Mouse (Mus musculus) forebrain, embryonic 16.5 days (tissue): ENCODE results near the gene Zbtb7a. TPM values are rescaled to one million over a fixed set of nuclear protein-coding genes. Genes with fewer than 3 reads are reported as not detected.
"Not testable (repeated sequence)": the region's sequence is repeated elsewhere in the genome, so short reads cannot be mapped to it uniquely, and the experiment has no call there.

Experiments
- ATAC-seq: fragments of 200-750 bp; cut with Nextera tagmentation; 2 replicates; pipeline ENCODE4 v1.8.0; 2017; ENCODE audit warnings: mild to moderate bottlenecking, moderate library complexity
- H3K27ac ChIP-seq: fragments of 300-500 bp; sonication (generic); 2 replicates; pipeline ENCODE4 v1.5.1; 2014; ENCODE audit warnings: low read length, control low read depth
- H3K27me3 ChIP-seq: fragments of 300-500 bp; sonication (generic); replicated peaks from 2 replicates; pipeline ENCODE4 v1.6.1; 2014; ENCODE audit warnings: low read length; ENCODE audit not compliant: control insufficient read depth, insufficient read depth
- H3K36me3 ChIP-seq: fragments of 300-500 bp; sonication (generic); 2 replicates; pipeline ENCODE4 v1.6.1; 2014; ENCODE audit not compliant: control insufficient read depth, insufficient read depth
- H3K4me1 ChIP-seq: fragments of 300-500 bp; sonication (generic); replicated peaks from 2 replicates; pipeline ENCODE4 v1.6.1; 2014; ENCODE audit warnings: low read length; ENCODE audit not compliant: control insufficient read depth, insufficient read depth
- H3K4me2 ChIP-seq: fragments of 300-500 bp; sonication (generic); 2 replicates; pipeline ENCODE4 v1.6.1; 2014; ENCODE audit warnings: mild to moderate bottlenecking, low read length, control low read depth
- H3K4me3 ChIP-seq: fragments of 300-500 bp; sonication (generic); replicated peaks from 2 replicates; pipeline ENCODE4 v1.5.1; 2014; ENCODE audit warnings: mild to moderate bottlenecking, low read length, control low read depth
- H3K9ac ChIP-seq: fragments of 300-500 bp; sonication (generic); replicated peaks from 2 replicates; pipeline ENCODE4 v1.6.1; 2014; ENCODE audit warnings: low read depth, low read length, control low read depth
- H3K9me3 ChIP-seq: fragments of 300-500 bp; sonication (generic); 2 replicates; pipeline ENCODE4 v1.6.1; 2016; ENCODE audit warnings: low read length; ENCODE audit not compliant: control insufficient read depth
- WGBS: fragments of 180-500 bp; shearing (Covaris S2); extraction: QIAGEN DNeasy Blood & Tissue Kit; methylation state at CpG from one replicate; pipeline ENCODE4 v1.1.7; 2014; 5-methylcytosine and 5-hydroxymethylcytosine counted together
- polyA plus RNA-seq: library from polyadenylated mRNA; unstranded; fragments of >200 nt; fragmentation: Nextera tagmentation; extraction: Ambion mirVana; gene quantifications from 2 replicates; pipeline ENCODE4 v1.2.1, GENCODE M21; 2015

The Zbtb7a gene
- polyA plus RNA-seq, 1 experiment from 2014 or later = 11.8 TPM

DNA sequence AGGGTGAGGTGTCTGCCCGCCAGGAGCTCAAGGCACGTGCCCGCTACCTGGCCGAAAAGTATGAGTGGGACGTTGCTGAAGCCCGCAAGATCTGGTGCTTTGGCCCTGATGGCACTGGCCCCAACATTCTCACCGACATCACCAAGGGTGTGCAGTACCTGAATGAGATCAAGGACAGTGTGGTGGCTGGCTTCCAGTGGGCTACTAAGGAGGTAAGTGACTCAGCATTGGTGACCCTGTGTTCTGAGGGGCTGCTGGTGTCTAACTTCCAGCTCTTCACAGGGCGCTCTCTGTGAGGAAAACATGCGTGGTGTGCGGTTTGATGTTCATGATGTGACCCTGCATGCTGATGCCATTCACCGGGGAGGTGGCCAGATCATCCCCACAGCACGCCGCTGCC, 45.9 kb downstream of the Zbtb7a start:
- Histone ChIP-seq H3K27me3 (no peaks in the 10 kb centered on the region), H3K9me3 (no peaks in the 10 kb centered on the region), H3K9ac (no peak overlapping the region), H3K4me2 (no peak overlapping the region), H3K4me1 (peaks cover 25% of the 10 kb centered on the region), H3K27ac (no peak overlapping the region), H3K4me3 (no peak overlapping the region), H3K36me3 (peaks cover 34% of the 10 kb centered on the region)
- WGBS = 90% methylated on average over 13 of the region's 13 CpGs
- ATAC-seq = no peak

DNA sequence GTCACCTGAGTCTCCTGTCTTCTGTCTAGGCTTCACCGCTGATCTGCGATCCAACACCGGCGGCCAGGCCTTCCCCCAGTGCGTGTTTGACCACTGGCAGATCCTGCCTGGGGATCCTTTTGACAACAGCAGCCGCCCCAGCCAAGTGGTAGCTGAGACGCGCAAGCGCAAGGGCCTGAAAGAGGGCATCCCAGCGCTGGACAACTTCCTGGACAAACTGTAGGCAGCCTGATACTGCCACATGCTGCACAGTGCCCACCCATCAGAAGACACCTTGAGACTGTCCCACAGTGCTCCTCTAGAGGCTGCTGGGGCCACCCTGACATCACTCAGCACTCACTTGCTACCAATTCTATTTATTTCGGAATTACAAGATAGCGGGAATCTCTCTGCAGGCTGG, 46.8 kb downstream of the Zbtb7a start:
- 77% methylated on average over 12 of the region's 12 CpGs for WGBS
- not testable (repeated sequence) for H3K9me3 ChIP-seq, ATAC-seq, H3K27me3 ChIP-seq, H3K4me2 ChIP-seq, H3K4me3 ChIP-seq, H3K27ac ChIP-seq, H3K9ac ChIP-seq
- peaks cover 25% of the 10 kb centered on the region for H3K4me1 ChIP-seq
- peaks cover 34% of the 10 kb centered on the region for H3K36me3 ChIP-seq

DNA sequence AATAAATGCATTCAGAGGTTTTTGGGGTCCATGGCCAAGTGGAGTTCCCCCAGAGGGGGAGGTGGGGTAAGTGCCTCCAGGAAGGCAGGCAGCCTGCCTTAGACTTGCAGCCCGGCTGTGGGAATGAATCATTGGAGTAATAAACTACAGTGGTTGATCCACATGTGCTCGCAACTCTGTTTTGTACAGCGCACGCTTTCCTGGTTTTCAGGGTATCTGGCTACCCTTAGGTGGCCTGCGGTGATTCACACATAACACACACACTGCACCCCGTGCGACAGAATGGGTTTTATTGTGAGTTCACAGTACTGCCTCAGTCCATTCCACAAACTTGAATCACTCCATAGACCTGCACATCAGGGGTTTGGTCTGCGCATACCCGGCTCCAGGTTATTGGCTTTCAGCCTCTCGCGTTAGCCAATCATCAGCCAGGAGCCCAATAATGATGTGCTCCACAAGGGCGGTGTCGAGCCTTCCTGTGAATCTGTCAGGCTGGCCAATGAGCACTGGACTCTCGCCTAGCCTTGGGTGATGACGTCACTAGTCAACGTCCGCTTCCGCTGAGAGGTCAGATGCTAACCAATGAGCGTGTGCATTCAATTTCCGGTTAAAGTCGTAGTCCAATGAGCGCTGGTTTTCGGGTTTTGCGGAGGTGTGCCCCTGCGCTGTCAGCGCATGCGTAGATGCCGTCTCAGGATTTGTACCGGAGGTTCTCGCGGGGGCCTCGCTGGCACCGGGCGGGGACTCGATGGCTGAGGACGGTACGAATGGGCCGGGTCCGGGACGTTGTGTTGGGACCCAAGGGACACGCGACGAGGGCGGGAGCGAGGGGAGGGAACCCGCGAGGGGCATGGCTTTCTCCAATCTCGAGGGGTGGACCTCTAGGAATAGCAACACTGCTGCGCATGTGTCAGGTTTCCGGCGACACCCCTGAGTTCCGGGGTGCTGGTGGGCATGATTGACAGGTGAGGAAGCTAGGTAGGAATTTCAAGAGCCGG, 47.6 kb downstream of the Zbtb7a start, which contains the start of gene Dapk3:
Gene Dapk3, plus strand, starts transcription at position 670 of the 998 bp plus-strand sequence.
- WGBS = 3% methylated on average over 53 of the region's 53 CpGs
- peak within 1 kb of the TSS; percentile 51 for H3K9ac ChIP-seq
- peaks cover 34% of the 10 kb centered on the region for H3K36me3 ChIP-seq
- H3K27me3 ChIP-seq = no peaks in the 10 kb centered on the region
- H3K4me3 ChIP-seq = peak within 1 kb of the TSS; percentile 47
- peak within 1 kb of the TSS; percentile 59 for H3K4me2 ChIP-seq
- peaks cover 21% of the 10 kb centered on the region for H3K4me1 ChIP-seq
- peak within 1 kb of the TSS; percentile 74 for H3K27ac ChIP-seq
- H3K9me3 ChIP-seq = no peaks in the 10 kb centered on the region
- peak; percentile 91 for ATAC-seq

DNA sequence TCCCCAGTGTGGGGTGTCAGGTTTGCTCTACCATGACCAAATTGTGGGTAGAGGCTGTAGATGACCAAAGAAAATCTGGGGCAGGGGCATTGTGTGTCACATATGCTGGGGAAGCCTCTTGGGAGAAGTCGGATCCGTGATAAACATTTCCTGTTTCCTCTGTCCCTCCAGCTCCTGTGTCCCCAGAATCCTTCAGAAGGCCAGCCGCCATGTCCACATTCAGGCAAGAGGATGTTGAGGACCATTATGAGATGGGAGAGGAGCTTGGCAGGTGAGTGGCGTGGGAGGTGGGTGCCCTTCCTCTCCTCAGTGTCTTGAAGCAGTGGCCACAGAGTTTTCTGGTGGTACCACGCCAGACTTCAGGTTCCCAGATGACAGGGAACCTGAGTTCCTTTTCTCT, 48.8 kb downstream of the Zbtb7a start, which contains the start of gene 4930442H23Rik:
Gene 4930442H23Rik, minus strand, starts transcription at position 45 of the 400 bp plus-strand sequence.
- no peak for ATAC-seq
- 91% methylated on average over 5 of the region's 5 CpGs for WGBS
- peak within 1 kb of the TSS; percentile 47 for H3K4me3 ChIP-seq
- H3K27ac ChIP-seq = peak within 1 kb of the TSS; percentile 74
- peak within 1 kb of the TSS; percentile 59 for H3K4me2 ChIP-seq
- peaks cover 26% of the 10 kb centered on the region for H3K36me3 ChIP-seq
- H3K4me1 ChIP-seq = peaks cover 13% of the 10 kb centered on the region
- peak within 1 kb of the TSS; percentile 51 for H3K9ac ChIP-seq
- no peaks in the 10 kb centered on the region for H3K27me3 ChIP-seq
- no peaks in the 10 kb centered on the region for H3K9me3 ChIP-seq

DNA sequence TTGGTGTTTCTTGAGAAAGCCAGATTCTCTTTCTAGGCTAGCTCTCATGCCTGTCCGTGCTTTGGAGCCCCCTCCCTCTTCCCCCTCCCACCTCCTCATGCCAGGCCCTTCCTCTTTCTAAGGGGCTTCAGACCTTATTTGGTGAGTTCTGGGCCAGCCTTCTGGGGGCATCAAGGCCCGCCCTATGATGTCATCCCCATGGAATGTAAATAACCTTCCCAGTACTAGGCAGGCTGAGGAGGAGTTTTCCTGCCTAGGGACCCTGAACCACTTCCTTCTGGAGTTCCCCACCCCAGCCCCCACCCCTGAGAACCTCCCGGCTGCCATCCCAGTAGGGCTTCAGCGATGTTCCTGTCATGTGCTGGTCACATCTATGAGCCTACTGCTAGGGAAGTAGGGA, 49.7 kb downstream of the Zbtb7a start:
- no peak overlapping the region for H3K27ac ChIP-seq
- peaks cover 18% of the 10 kb centered on the region for H3K36me3 ChIP-seq
- H3K9ac ChIP-seq = no peak overlapping the region
- ATAC-seq = no peak
- WGBS = 54% methylated on average over 4 of the region's 4 CpGs
- H3K4me2 ChIP-seq = no peak overlapping the region
- H3K9me3 ChIP-seq = no peaks in the 10 kb centered on the region
- H3K4me3 ChIP-seq = no peak overlapping the region
- H3K4me1 ChIP-seq = peaks cover 13% of the 10 kb centered on the region
- no peaks in the 10 kb centered on the region for H3K27me3 ChIP-seq

DNA sequence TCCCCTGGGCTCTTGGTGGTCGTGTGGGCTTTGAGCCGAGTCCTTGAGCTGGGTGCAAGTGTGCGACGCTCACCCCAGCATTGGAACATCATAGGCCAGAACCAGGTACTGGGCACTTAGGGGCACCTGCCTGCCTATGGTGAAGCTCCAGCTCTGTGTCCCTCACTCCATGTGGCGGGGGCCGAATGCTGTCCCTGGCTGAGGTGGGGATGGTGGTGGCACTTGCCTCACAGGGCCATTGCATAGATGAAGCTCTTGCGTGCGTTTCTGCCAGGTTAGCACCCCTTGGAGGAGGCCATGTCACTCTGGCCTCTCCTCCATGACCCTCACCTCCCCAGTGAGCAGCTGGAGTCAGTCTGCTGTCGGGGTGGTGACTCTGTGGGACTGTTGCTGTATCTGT, 52.1 kb downstream of the Zbtb7a start:
- Histone ChIP-seq H3K27me3 (no peaks in the 10 kb centered on the region), H3K9ac (no peak overlapping the region), H3K36me3 (peaks cover 5% of the 10 kb centered on the region; the same call in 1 of the 2 replicates), H3K4me1 (peaks cover 18% of the 10 kb centered on the region), H3K27ac (no peak overlapping the region), H3K9me3 (no peaks in the 10 kb centered on the region), H3K4me3 (no peak overlapping the region), H3K4me2 (no peak overlapping the region)
- 92% methylated on average over 7 of the region's 9 CpGs for WGBS
- ATAC-seq = no peak

DNA sequence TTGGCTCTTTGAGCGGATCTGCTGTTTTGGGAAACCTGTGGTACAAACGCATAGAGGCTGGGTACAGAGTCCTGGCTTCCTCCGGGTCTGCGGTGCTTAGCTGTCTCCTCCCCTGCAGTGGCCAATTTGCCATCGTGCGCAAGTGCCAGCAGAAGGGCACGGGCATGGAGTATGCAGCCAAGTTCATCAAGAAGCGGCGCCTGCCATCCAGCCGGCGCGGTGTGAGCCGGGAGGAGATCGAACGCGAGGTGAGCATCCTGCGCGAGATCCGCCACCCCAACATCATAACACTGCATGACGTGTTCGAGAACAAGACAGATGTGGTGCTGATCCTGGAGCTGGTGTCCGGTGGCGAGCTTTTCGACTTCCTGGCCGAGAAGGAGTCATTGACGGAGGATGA, 54.8 kb downstream of the Zbtb7a start:
- H3K36me3 ChIP-seq = peaks cover 5% of the 10 kb centered on the region; the same call in 1 of the 2 replicates
- H3K4me1 ChIP-seq = peaks cover 12% of the 10 kb centered on the region
- H3K27me3 ChIP-seq = peaks cover 11% of the 10 kb centered on the region
- H3K4me2 ChIP-seq = no peak overlapping the region
- no peak overlapping the region for H3K4me3 ChIP-seq
- ATAC-seq = no peak
- no peak overlapping the region for H3K27ac ChIP-seq
- H3K9me3 ChIP-seq = no peaks in the 10 kb centered on the region
- 82% methylated on average over 26 of the region's 26 CpGs for WGBS
- H3K9ac ChIP-seq = no peak overlapping the region

DNA sequence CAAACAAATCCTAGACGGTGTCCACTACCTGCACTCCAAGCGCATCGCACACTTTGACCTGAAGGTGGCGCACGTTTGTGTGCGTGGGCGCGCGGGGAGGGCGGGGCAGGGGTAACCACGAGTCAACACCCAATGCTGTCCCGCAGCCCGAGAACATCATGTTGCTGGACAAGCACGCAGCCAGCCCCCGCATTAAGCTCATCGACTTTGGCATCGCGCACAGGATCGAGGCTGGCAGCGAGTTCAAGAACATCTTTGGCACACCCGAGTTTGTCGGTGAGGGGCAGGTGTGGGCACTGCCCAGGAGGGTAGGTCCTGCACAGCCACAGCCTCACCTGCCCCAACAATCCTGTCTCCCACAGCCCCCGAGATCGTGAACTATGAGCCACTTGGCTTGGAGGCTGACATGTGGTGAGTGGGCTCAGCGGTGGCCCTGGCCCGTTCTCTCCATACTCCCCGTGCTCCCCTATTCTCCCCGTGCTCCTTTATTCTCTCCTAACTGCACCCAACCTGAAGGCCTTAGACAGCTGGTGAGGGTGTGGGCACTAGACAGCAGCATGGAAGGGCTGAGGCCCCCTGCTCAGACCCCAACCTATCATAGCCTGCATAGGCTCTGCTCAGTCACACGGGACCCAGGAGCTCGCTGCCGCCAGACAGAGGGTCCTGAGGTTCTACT, 55.4 kb downstream of the Zbtb7a start:
- H3K36me3 ChIP-seq = peaks cover 3% of the 10 kb centered on the region; the same call in 1 of the 2 replicates
- no peak for ATAC-seq
- no peak overlapping the region for H3K4me3 ChIP-seq
- WGBS = 69% methylated on average over 31 of the region's 31 CpGs
- H3K9me3 ChIP-seq = no peaks in the 10 kb centered on the region
- H3K9ac ChIP-seq = no peak overlapping the region
- H3K4me1 ChIP-seq = peaks cover 12% of the 10 kb centered on the region
- H3K27ac ChIP-seq = no peak overlapping the region
- H3K27me3 ChIP-seq = peaks cover 16% of the 10 kb centered on the region
- no peak overlapping the region for H3K4me2 ChIP-seq

DNA sequence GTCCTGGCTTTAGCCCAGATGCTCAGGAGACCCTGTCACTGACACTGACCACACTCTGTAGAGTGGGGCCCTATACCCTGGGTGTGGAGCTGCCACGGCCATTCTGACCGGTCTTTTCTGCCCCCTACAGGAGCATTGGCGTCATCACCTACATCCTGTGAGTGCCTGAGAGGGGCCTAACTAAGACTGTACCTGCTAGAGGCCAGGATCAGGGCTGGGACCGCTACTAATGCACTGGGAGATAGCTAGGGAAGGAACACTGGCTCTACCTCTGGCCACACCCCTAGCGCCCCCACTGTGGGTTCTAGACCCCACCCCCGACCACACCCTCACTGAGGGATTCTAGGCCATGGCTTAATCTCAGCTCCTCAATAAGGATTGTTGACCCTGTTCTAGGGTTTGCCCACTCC, 55.9 kb downstream of the Zbtb7a start:
- H3K27me3 ChIP-seq = peaks cover 22% of the 10 kb centered on the region

More for the DNA sequence above, 55.9 kb downstream of the Zbtb7a start:
- WGBS = 85% methylated on average over 6 of the region's 6 CpGs
- Histone ChIP-seq H3K9ac (no peak overlapping the region), H3K4me2 (no peak overlapping the region), H3K36me3 (0 out of 2 replicates have a peak, but pooled peaks cover 2% of the 10 kb centered on the region), H3K27ac (no peak overlapping the region), H3K4me3 (no peak overlapping the region), H3K9me3 (no peaks in the 10 kb centered on the region), H3K4me1 (peaks cover 12% of the 10 kb centered on the region)
- ATAC-seq = no peak
